Mouse (Mus musculus): ENCODE measurements at regions not wholly inside any gene's neighbourhood (a gene's known extent, or its start where the extent isn't known, plus 50 kb on each side); places are given as distances from the start of the nearest gene placed in this dataset.

- TF ChIP-seq CTCF (IDR thresholded peaks at IDR 0.05; ENCODE audit: insufficient read depth, low read length), result no peak
- no peak for TF ChIP-seq POLR2A (IDR thresholded peaks at IDR 0.05; ENCODE audit: borderline replicate concordance, extremely low read depth, low read depth, low read length)
These were observed 332.1 kb downstream of the Mllt3 start for GRCm38 (mm10) chr4:87701024-87701423.

Measured in lung, adult 2 months (tissue).